Mouse (Mus musculus) ES-E14 (cell line): ENCODE data around the gene Gm26938. TPM values are rescaled to one million over a fixed set of nuclear protein-coding genes. Genes with fewer than 3 reads are reported as not detected.

Experiments
- DNase-seq: peaks from one replicate; pipeline ENCODE4 v3.0.0-alpha.2; 2013; ENCODE audit warnings: low read depth, low spot score
- H3K27ac ChIP-seq: 2 replicates; pipeline ENCODE4 v1.5.1; 2012; ENCODE audit warnings: low read depth, mild to moderate bottlenecking, low read length, moderate library complexity, mixed read lengths; ENCODE audit not compliant: poor library complexity, insufficient read depth, severe bottlenecking
- H3K36me3 ChIP-seq: 2 replicates; pipeline ENCODE4 v1.6.1; 2012; ENCODE audit warnings: mild to moderate bottlenecking, low read length, moderate library complexity, mixed read lengths; ENCODE audit not compliant: control insufficient read depth, poor library complexity, insufficient read depth, severe bottlenecking
- H3K4me1 ChIP-seq, 2 experiments: fragments of 150-350 bp in 1 of 2; sonication (generic) in 1 of 2; 2 replicates each; pipeline ENCODE4 v1.6.1; 2012; ENCODE audit warnings: low read length in 2 of 2, mild to moderate bottlenecking in 1 of 2, mixed read lengths in 1 of 2; ENCODE audit not compliant: control insufficient read depth in 2 of 2, insufficient read depth in 2 of 2, poor library complexity in 1 of 2
- H3K4me3 ChIP-seq, 2 experiments: fragments of 150-350 bp in 1 of 2; sonication (generic) in 1 of 2; 2 replicates each; pipeline ENCODE4 v1.5.1; 2012; ENCODE audit warnings: low read length in 2 of 2, low read depth in 1 of 2, mild to moderate bottlenecking in 1 of 2, mixed read lengths in 1 of 2; ENCODE audit not compliant: insufficient read depth in 1 of 2, poor library complexity in 1 of 2, severe bottlenecking in 1 of 2
- H3K9ac ChIP-seq: 2 replicates; pipeline ENCODE4 v1.6.1; 2012; ENCODE audit warnings: low read depth, mild to moderate bottlenecking, low read length, mixed read lengths; ENCODE audit not compliant: poor library complexity, insufficient read depth, severe bottlenecking
- H3K9me3 ChIP-seq: fragments of 150-350 bp; sonication (generic); 2 replicates; pipeline ENCODE4 v1.6.1; 2012; ENCODE audit warnings: low read depth, mild to moderate bottlenecking, low read length; ENCODE audit not compliant: control insufficient read depth, insufficient read depth
- CHD2 ChIP-seq: IDR thresholded peaks from 2 replicates; pipeline ENCODE4 v1.6.1; 2014; ENCODE audit warnings: mild to moderate bottlenecking, low read depth, low read length, inconsistent platforms
- HCFC1 ChIP-seq: IDR thresholded peaks from 2 replicates; pipeline ENCODE4 v1.6.1; 2012; ENCODE audit warnings: low read length, inconsistent platforms, borderline replicate concordance; ENCODE audit not compliant: insufficient read depth
- MAFK ChIP-seq: IDR thresholded peaks from 2 replicates; pipeline ENCODE4 v1.6.1; 2014; ENCODE audit warnings: mild to moderate bottlenecking, low read depth, low read length, inconsistent platforms; ENCODE audit not compliant: insufficient read depth
- ZC3H11A ChIP-seq: IDR thresholded peaks from 2 replicates; pipeline ENCODE4 v1.6.1; 2012; ENCODE audit warnings: low read depth, mild to moderate bottlenecking, inconsistent platforms, low read length, borderline replicate concordance
- ZNF384 ChIP-seq: IDR thresholded peaks from 2 replicates; pipeline ENCODE4 v1.6.1; 2012; ENCODE audit warnings: low read depth, low read length, inconsistent platforms
- in situ Hi-C, 2 experiments: fragments of 600-800 bp; cut with MboI; formaldehyde crosslinking; loops; one replicate each; pipeline ENCODE4 v1.15.1; 2025; ENCODE audit warnings: low sequenced_read_pairs in 2 of 2, inconsistent platforms in 1 of 2; ENCODE audit not compliant: unreplicated experiment in 2 of 2
- total RNA-seq: library from RNA; depleted of rRNA; stranded (reverse); fragments of 300-350 nt; gene quantifications from 2 replicates; pipeline ENCODE4 v1.2.3, GENCODE M21; 2012

Gm26938 gene
- total RNA-seq, 1 experiment = not detected

DNA sequence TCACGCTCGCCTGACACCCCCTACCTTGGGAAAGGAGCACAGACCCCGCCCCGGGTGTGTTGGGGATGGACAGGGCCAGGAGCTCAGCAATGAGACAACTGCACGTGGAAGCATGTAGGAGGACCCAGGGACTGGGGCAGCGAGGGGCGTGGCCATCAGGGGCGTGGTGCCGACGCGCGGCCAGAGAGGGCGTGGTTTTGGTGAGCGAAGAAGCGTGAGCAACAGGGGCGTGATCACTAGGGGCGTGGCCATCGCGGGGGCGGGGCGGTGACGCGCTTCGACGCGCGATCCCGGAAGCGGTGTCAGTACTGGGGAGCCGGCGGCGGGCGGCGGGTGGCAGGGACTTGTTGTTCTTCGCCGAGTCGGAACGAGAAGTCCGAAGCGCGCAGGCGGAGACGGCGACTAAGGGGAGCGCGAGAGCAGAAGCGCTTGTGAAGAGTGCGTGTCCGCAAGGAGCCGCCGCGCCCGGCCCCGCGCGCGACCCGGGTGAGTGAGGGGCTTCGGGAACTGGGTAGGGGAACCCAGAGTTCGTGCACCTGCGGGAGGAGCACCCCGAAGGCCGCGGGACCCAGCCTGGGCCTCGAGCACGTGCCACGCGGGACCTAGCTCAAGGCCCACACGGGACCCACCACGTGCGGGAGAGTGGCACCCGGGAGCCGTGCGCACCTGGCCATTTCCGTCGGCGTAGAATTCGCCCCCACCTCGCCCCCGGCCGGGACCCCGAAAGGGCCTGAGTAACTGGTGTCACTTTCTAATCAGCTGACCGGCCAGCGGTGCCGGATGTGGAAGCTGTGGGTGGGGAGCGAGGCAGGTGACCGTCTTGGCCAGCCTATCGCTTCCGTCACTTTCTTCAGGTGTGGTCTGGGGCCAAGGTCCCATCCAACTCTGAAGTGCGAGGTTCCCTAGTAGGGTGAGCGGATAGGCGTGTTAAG lies 34.7 kb downstream of the Gm26938 start, which contains the start of gene Mafk:
Gene Mafk, plus strand, starts transcription at position 287 of the 932 bp plus-strand sequence.
- Histone ChIP-seq H3K4me3 (peak within 1 kb of the TSS; percentile 68 to 92), H3K36me3 (no peaks in the 10 kb centered on the region; the same call in 1 of the 2 replicates), H3K9me3 (no peaks in the 10 kb centered on the region), H3K27ac (peak within 1 kb of the TSS; percentile 0; the same call in 1 of the 2 replicates), H3K9ac (peak within 1 kb of the TSS; percentile 86), H3K4me1 (peaks cover 3 to 17% of the 10 kb centered on the region in 2 experiments; a peak in 2 of 4 replicates)
- TF ChIP-seq HCFC1 = peak; percentile 47; the same call in 1 of the 2 replicates
- TF ChIP-seq CHD2 = no peak
- TF ChIP-seq ZNF384 = no peak
- no peak for TF ChIP-seq ZC3H11A
- TF ChIP-seq MAFK = no peak
- peak; percentile 74 for DNase-seq
- in situ Hi-C loops = no loop called here

DNA sequence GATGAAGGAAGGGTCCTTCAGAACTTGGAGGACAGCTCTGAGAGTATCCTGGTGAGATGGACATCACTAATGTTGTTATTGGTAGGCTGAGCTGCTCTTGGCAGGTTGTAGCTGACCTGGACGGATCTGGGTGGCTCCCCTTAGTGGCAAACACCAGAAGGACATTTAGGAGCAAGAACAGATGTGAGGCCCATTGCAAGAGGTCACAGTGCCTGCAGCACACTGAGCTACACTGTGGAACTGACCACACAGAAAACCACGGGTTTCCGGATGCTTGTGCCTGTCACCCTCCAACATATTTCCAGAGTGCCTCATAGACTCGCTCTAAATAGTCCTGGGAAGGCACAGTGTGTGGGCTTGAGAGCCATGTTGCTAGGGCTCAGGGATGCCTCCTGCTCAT lies 36.7 kb downstream of the Gm26938 start:
- no peaks in the 10 kb centered on the region for H3K9me3 ChIP-seq
- no peaks in the 10 kb centered on the region; the same call in 1 of the 2 replicates for H3K36me3 ChIP-seq
- in situ Hi-C loops = no loop called here
- no peak overlapping the region for H3K9ac ChIP-seq
- TF ChIP-seq CHD2 = no peak
- TF ChIP-seq ZNF384 = no peak
- no peak for TF ChIP-seq HCFC1
- no peak for TF ChIP-seq ZC3H11A
- no peak for TF ChIP-seq MAFK
- DNase-seq = no peak
- H3K4me3 ChIP-seq = no peak overlapping the region
- H3K4me1 ChIP-seq = peaks cover 3 to 13% of the 10 kb centered on the region in 2 experiments; a peak in 2 of 4 replicates
- no peak overlapping the region for H3K27ac ChIP-seq

DNA sequence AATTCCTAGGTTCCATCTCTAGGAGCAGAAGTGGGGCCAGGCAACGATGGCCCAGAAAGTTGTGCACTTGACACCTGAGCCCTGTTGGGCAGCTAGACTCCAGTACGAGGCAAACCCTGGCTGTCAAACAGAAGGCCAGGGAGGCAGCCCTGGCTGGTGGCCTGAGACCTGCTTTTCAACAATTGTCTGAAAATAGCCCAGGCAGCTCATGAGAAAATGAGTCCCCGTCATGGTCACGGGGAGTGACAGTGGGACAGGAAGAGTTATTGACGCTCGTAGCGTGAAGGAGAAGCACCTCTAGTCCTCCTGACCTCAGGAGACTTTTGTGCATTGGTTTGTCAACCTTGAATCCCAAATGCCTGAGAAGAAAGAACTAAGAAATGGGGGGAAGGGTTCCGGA lies 44.8 kb downstream of the Gm26938 start:
- Histone ChIP-seq H3K4me3 (no peak overlapping the region), H3K4me1 (no peaks in the 10 kb centered on the region), H3K27ac (no peak overlapping the region), H3K9me3 (no peaks in the 10 kb centered on the region), H3K36me3 (no peaks in the 10 kb centered on the region), H3K9ac (no peak overlapping the region)
- no peak for DNase-seq
- in situ Hi-C loops = no loop called here
- TF ChIP-seq ZNF384 = no peak

DNA sequence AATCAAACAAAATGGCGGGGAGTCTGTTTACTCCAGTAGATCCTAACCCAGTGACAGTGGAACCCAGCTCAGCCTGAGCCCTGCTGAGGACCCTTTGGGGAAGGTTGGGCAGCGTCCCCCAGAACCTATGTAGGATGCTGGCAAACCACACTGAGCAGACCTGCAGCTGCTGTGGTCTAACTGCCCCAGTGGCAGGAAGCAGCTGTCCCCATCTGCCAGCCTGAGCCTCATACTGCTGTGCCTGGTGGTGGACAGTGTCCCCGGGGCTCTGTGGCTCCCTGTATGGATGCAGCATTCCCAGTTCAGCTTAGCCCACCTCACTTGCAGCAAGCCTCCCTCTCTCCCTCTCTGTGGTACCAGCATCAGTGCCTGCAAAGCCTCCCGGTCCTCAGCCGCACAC lies 49.2 kb downstream of the Gm26938 start:
- Histone ChIP-seq H3K27ac (no peak overlapping the region), H3K36me3 (peaks cover 14% of the 10 kb centered on the region), H3K4me1 (no peaks in the 10 kb centered on the region), H3K9ac (no peak overlapping the region), H3K9me3 (no peaks in the 10 kb centered on the region), H3K4me3 (no peak overlapping the region)
- TF ChIP-seq MAFK = no peak
- TF ChIP-seq ZNF384 = no peak
- TF ChIP-seq CHD2 = no peak
- no peak for TF ChIP-seq HCFC1
- no peak for TF ChIP-seq ZC3H11A
- in situ Hi-C loops = no loop called here
- no peak for DNase-seq
